Mouse (Mus musculus) myocyte (in vitro differentiated cells): ENCODE results near the gene Sh3pxd2b.

Source experiments
- CEBPB ChIP-seq: IDR thresholded peaks from 2 replicates; pipeline ENCODE4 v1.6.1; 2011; ENCODE audit warnings: mild to moderate bottlenecking, moderate library complexity; ENCODE audit not compliant: poor library complexity, insufficient read depth, severe bottlenecking
- E2F4 ChIP-seq: IDR thresholded peaks from one replicate; pipeline ENCODE4 v1.6.1; 2011; ENCODE audit warnings: mild to moderate bottlenecking, control low read depth, moderate library complexity; ENCODE audit not compliant: insufficient read depth
- MAX ChIP-seq: IDR thresholded peaks from one replicate; pipeline ENCODE4 v1.6.1; 2011; ENCODE audit warnings: low read depth, mild to moderate bottlenecking, control low read depth
- MYOD1 ChIP-seq, 3 experiments: IDR thresholded peaks; one replicate each; pipeline ENCODE4 v1.6.1; 2011; ENCODE audit warnings: control low read depth in 2 of 3, low read depth in 2 of 3, mild to moderate bottlenecking in 2 of 3, moderate library complexity in 1 of 3; ENCODE audit not compliant: insufficient read length in 2 of 3, control insufficient read depth in 1 of 3
- POLR2A ChIP-seq: IDR thresholded peaks from one replicate; pipeline ENCODE4 v1.6.1; 2011; ENCODE audit warnings: low read depth, mild to moderate bottlenecking, control low read depth, moderate library complexity; ENCODE audit not compliant: insufficient read length
- POLR2AphosphoS2 ChIP-seq: IDR thresholded peaks from one replicate; pipeline ENCODE4 v1.6.1; 2011; ENCODE audit warnings: low read depth, control low read depth; ENCODE audit not compliant: insufficient read length
- REST ChIP-seq: IDR thresholded peaks from one replicate; pipeline ENCODE4 v1.6.1; 2011; ENCODE audit warnings: mild to moderate bottlenecking, control low read depth, moderate library complexity; ENCODE audit not compliant: insufficient read depth, insufficient read length
- TCF12 ChIP-seq: IDR thresholded peaks from one replicate; pipeline ENCODE4 v1.6.1; 2011; ENCODE audit warnings: mild to moderate bottlenecking, control low read depth; ENCODE audit not compliant: poor library complexity, insufficient read depth, severe bottlenecking
- TCF3 ChIP-seq: IDR thresholded peaks from one replicate; pipeline ENCODE4 v1.6.1; 2011; ENCODE audit warnings: low read depth, control low read depth; ENCODE audit not compliant: insufficient read length
- USF1 ChIP-seq: IDR thresholded peaks from one replicate; pipeline ENCODE4 v1.6.1; 2011; ENCODE audit warnings: low read depth, mild to moderate bottlenecking, control low read depth, moderate library complexity

- TF ChIP-seq CEBPB (no peak), POLR2AphosphoS2 (no peak), MAX (no peak), POLR2A (no peak), E2F4 (no peak), MYOD1 (IDR thresholded peaks at IDR 0.05; ENCODE audit: control insufficient read depth in 1 of 3, insufficient read length in 2 of 3, low read depth in 2 of 3) (no peak), REST (no peak), TCF12 (no peak), TCF3 (no peak), USF1 (no peak)
These were observed 26.5 kb downstream of the Sh3pxd2b start for GRCm38 (mm10) chr11:32374027-32374589.
